Mouse (Mus musculus) midbrain, embryonic 16.5 days (tissue): Measurements from ENCODE around the gene Actl6b. TPM values are rescaled to one million over a fixed set of nuclear protein-coding genes. Genes with fewer than 3 reads are reported as not detected.

Experiments
- ATAC-seq: fragments of 200-750 bp; cut with Nextera tagmentation; 2 replicates; pipeline ENCODE4 v1.8.0; 2017; ENCODE audit warnings: moderate TSS enrichment
- H3K27ac ChIP-seq: fragments of 300-500 bp; sonication (generic); 2 replicates; pipeline ENCODE4 v1.5.1; 2014; ENCODE audit warnings: mild to moderate bottlenecking, low read length, mixed read lengths
- H3K27me3 ChIP-seq: fragments of 300-500 bp; sonication (generic); 2 replicates; pipeline ENCODE4 v1.6.1; 2014; ENCODE audit warnings: low read depth, low read length, mixed read lengths; ENCODE audit not compliant: control insufficient read depth, insufficient read depth
- H3K36me3 ChIP-seq: fragments of 300-500 bp; sonication (generic); 2 replicates; pipeline ENCODE4 v1.6.1; 2014; ENCODE audit warnings: mild to moderate bottlenecking, low read length, moderate library complexity, mixed read lengths; ENCODE audit not compliant: control insufficient read depth, insufficient read depth
- H3K4me1 ChIP-seq: fragments of 300-500 bp; sonication (generic); 2 replicates; pipeline ENCODE4 v1.6.1; 2014; ENCODE audit warnings: mild to moderate bottlenecking, low read length, mixed read lengths; ENCODE audit not compliant: control insufficient read depth, insufficient read depth
- H3K4me2 ChIP-seq: fragments of 300-500 bp; sonication (generic); 2 replicates; pipeline ENCODE4 v1.6.1; 2014; ENCODE audit warnings: mild to moderate bottlenecking, low read length, mixed read lengths
- H3K4me3 ChIP-seq: fragments of 300-500 bp; sonication (generic); 2 replicates; pipeline ENCODE4 v1.5.1; 2014; ENCODE audit warnings: low read depth, mild to moderate bottlenecking, low read length, moderate library complexity, mixed read lengths
- H3K9ac ChIP-seq: fragments of 300-500 bp; sonication (generic); 2 replicates; pipeline ENCODE4 v1.6.1; 2014; ENCODE audit warnings: low read depth, low read length, mixed read lengths
- H3K9me3 ChIP-seq: fragments of 300-500 bp; sonication (generic); replicated peaks from 2 replicates; pipeline ENCODE4 v1.6.1; 2014; ENCODE audit warnings: mild to moderate bottlenecking, low read length, mixed read lengths; ENCODE audit not compliant: control insufficient read depth, poor library complexity, severe bottlenecking
- WGBS: fragments of 180-500 bp; shearing (Covaris S2); extraction: QIAGEN DNeasy Blood & Tissue Kit; methylation state at CpG from one replicate; pipeline ENCODE4 v1.1.7; 2014; 5-methylcytosine and 5-hydroxymethylcytosine counted together
- polyA plus RNA-seq: library from polyadenylated mRNA; unstranded; fragments of >200 nt; fragmentation: Nextera tagmentation; extraction: Ambion mirVana; gene quantifications from 2 replicates; pipeline ENCODE4 v1.2.1, GENCODE M21; 2015

Actl6b gene
- polyA plus RNA-seq, 1 experiment from 2014 or later, result 326 TPM

DNA sequence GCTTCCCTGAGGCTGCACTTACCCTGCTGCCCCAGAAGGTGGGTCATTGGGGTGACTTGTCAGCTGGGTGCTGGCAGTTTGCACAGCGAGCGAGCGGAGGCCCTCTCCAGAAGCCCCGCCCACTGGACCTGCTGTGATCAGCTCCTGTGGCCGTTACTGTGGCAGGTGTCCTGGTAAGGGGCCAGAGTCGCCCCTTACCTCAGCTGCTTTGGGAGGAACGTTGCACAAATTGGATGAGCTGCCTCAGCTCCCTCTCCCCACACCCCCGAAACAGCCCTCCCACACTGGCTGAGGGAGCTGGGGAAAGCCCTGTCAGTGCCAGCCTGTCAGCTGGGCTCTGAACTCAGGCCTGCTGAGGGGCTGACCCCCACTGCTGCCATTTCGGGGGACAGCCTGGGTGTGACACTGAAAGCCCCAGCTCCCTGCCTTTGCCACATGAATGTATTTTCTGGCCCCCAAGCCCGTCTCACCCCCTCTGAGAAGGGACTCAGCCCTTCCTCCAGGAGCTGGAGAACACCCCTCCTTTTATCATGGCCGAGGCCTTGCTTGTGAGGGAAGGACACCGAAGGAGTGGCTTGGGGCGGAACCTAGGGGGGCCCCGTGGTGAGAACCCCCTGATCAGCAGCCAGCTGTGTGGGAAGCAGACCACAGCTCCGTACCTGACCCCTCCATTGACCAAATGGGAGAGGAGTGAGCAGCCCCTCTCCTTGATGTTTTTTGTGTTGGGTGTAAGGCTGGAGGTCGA is 27.0 kb upstream of the Actl6b start:
- no peak for ATAC-seq
- Histone ChIP-seq H3K36me3 (peaks cover 64% of the 10 kb centered on the region), H3K4me3 (no peak overlapping the region), H3K4me1 (peaks cover 18% of the 10 kb centered on the region), H3K27me3 (no peaks in the 10 kb centered on the region), H3K4me2 (no peak overlapping the region), H3K27ac (peak overlapping the region; percentile 69), H3K9me3 (no peaks in the 10 kb centered on the region), H3K9ac (0 out of 2 replicates have a peak overlapping the region, but pooled peaks have one; percentile 30)
- WGBS, result 40% methylated on average over 16 of the region's 16 CpGs

DNA sequence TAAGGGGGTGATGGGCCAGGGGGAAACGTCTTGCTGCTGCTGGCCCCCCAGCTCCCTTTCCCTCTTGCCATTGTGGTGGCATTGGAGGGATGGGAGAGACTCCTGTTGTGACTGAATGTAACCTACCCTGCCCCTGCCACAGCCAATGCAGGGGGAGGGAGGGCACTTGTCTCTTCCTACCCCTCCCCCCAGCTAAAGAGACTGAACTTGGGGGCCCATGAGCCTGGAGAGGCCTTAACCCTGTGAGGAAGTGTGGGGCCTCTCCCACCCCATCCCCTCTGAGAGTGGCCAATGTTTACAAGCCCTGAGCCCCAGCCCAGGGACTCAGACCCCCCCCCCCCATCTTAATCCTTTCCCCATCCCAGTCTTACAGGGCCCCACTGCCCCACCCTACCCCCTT is 25.9 kb upstream of the Actl6b start:
- no peaks in the 10 kb centered on the region for H3K27me3 ChIP-seq
- peaks cover 53% of the 10 kb centered on the region for H3K36me3 ChIP-seq
- no peak for ATAC-seq
- 27% methylated on average over 1 of the region's 1 CpGs for WGBS
- no peaks in the 10 kb centered on the region for H3K9me3 ChIP-seq
- no peak overlapping the region for H3K4me3 ChIP-seq
- H3K4me1 ChIP-seq, result peaks cover 18% of the 10 kb centered on the region
- H3K9ac ChIP-seq, result peak overlapping the region; percentile 14; the same call in 1 of the 2 replicates
- H3K4me2 ChIP-seq, result no peak overlapping the region
- H3K27ac ChIP-seq, result peak overlapping the region; percentile 33; the same call in 1 of the 2 replicates

DNA sequence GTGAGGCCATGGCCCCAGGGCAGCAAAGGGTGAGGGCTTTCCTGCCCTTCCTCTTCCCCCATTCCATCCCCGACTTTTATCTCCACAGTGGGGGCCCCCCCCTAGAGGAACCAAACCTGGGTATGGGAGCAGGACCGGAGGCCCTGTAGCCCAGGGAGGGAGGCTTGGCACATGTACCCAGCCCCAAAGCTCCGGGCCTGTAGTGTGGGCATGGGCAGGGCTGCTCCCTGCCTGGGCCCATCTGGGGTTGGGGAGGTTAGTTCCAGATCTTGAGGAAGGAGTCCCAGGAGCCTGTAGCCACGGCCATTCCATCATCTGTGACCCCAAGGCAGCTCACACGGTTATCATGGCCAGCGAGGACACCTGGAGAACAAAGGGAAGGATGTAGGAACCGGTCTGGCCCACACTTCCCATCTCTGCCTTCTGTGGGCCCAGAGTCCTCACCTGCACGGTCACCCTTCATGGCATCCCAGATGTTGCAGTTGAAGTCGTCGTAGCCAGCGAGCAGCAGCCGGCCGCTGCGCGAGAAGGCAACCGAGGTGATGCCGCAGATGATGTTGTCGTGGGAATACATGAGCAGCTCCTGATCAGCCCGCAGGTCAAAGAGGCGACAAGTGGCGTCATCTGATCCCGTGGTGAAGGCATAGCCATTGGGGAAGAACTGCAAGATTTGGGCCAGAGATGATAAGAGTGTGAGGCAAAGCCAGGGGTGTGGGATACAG is 24.9 kb upstream of the Actl6b start:
- no peak overlapping the region for H3K4me2 ChIP-seq
- H3K9ac ChIP-seq, result no peak overlapping the region
- H3K4me1 ChIP-seq, result peaks cover 18% of the 10 kb centered on the region
- H3K4me3 ChIP-seq, result no peak overlapping the region
- peak overlapping the region; percentile 39; the same call in 1 of the 2 replicates for H3K27ac ChIP-seq
- ATAC-seq, result no peak
- WGBS, result 82% methylated on average over 22 of the region's 22 CpGs
- no peaks in the 10 kb centered on the region for H3K9me3 ChIP-seq
- H3K36me3 ChIP-seq, result peaks cover 43% of the 10 kb centered on the region
- no peaks in the 10 kb centered on the region for H3K27me3 ChIP-seq

DNA sequence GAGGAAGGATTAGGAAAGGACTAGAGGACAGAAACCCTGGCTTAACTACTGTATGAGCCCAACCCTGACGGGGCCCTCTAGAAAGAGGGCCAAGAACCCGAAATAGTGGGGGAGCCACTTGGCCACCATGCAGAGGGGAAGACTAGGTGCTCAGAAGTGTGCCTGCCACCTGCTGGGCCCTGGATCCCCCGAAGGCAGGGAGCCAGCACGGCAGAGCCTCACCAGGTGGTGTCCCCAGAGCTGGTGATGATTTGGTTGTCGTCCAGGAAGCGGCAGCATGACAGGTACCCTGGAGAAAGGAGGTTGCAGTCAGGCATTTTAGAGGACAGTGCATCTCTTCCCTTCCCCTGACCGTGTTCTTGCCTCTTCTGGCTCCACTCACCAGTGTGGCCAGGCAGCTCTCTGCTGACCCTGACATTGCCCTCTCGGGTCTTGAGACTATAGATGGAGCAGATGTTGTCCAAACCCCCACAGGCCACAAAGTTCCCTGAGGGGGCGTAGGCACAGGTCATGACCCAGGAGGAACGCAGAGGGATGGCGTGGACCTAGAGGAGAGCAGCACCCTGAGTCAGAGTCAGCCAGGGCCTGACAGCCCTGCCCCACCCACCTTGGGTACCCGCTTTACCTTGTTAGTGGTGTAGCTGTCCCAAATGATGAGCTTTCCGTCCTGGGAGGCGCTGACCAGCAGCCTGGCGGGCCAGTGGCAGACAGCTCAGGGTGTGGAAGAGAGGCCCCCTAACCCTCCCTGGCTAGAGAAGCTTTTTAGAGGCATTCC is 23.9 kb upstream of the Actl6b start:
- Histone ChIP-seq H3K36me3 (peaks cover 36% of the 10 kb centered on the region), H3K27ac (peak overlapping the region; percentile 99), H3K9ac (peak overlapping the region; percentile 100), H3K27me3 (no peaks in the 10 kb centered on the region), H3K4me3 (no peak overlapping the region), H3K9me3 (no peaks in the 10 kb centered on the region), H3K4me1 (peaks cover 21% of the 10 kb centered on the region), H3K4me2 (peak overlapping the region; percentile 90)
- ATAC-seq, result no peak
- WGBS, result 74% methylated on average over 15 of the region's 15 CpGs

DNA sequence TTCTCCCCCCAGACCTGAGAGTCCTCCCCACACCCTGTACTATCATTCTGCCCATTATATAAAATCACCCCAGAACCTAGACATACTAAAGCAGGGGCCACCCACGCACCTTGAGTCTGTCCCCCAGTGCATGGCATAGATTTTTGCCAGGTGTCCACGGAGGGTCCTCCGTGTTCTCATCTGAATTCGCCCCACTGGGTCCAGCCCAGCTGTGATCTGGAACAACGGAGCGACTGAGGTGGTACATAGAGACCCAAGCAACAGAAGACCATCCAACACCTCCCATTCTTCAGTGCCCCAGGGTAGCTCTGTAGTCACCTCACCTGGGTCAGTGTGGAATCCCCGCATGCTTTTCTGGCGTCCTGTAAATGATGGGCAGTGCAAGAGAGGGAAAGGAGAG is 23.2 kb upstream of the Actl6b start:
- 60% methylated on average over 8 of the region's 8 CpGs for WGBS

DNA sequence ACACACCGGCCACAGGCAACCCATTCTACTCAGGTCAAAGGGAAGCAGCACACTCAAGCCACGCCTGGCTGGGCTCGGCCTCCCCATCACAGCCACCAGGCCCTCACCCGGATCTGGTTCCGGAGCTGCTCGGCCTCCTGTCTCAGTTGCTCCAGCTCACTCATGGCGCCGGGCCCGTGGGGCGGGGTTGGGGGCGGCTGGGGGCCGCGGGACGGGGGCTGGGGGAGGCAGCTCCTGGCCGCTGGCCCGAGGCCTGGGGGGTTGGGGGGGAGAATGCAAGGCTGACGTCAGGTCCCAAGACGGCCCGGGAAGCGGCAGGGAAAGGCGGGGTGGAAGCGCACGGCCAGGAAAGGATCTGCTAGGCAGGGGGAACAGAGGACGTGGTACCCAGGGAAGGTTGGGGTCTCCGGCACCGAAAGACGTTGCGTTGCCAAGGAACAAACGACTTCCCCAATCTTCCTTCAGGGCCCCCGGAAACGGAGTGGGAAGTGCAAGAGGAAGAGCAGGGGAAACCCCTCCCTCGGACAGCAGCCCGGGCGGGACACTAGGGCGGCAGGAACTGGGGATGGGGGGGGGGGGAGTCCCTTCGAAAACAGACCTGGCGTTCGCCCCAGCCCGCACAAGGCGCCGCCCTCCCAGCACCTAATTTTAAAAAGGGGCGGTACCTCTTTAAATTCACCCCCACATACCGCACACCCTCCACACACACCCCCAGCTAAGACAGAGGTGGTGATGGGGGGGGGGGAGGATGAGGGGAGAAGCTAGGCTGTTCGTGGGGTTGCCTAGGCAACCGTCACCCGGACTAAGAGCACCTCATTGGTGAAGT is 22.5 kb upstream of the Actl6b start:
- WGBS, result under 1% methylated on average over 40 of the region's 46 CpGs
- Histone ChIP-seq H3K4me3 (peak overlapping the region; percentile 96), H3K36me3 (peaks cover 27% of the 10 kb centered on the region), H3K27ac (peak overlapping the region; percentile 99), H3K4me2 (peak overlapping the region; percentile 90), H3K27me3 (no peaks in the 10 kb centered on the region), H3K9ac (peak overlapping the region; percentile 100), H3K9me3 (no peaks in the 10 kb centered on the region), H3K4me1 (peaks cover 21% of the 10 kb centered on the region)
- peak; percentile 57 for ATAC-seq

More for the DNA sequence above, 23.2 kb upstream of the Actl6b start:
- no peaks in the 10 kb centered on the region for H3K27me3 ChIP-seq
- no peaks in the 10 kb centered on the region for H3K9me3 ChIP-seq
- peak overlapping the region; percentile 99 for H3K27ac ChIP-seq
- H3K36me3 ChIP-seq, result peaks cover 29% of the 10 kb centered on the region
- H3K4me3 ChIP-seq, result peak overlapping the region; percentile 96
- ATAC-seq, result no peak
- H3K9ac ChIP-seq, result peak overlapping the region; percentile 100
- peaks cover 21% of the 10 kb centered on the region for H3K4me1 ChIP-seq
- peak overlapping the region; percentile 90 for H3K4me2 ChIP-seq

DNA sequence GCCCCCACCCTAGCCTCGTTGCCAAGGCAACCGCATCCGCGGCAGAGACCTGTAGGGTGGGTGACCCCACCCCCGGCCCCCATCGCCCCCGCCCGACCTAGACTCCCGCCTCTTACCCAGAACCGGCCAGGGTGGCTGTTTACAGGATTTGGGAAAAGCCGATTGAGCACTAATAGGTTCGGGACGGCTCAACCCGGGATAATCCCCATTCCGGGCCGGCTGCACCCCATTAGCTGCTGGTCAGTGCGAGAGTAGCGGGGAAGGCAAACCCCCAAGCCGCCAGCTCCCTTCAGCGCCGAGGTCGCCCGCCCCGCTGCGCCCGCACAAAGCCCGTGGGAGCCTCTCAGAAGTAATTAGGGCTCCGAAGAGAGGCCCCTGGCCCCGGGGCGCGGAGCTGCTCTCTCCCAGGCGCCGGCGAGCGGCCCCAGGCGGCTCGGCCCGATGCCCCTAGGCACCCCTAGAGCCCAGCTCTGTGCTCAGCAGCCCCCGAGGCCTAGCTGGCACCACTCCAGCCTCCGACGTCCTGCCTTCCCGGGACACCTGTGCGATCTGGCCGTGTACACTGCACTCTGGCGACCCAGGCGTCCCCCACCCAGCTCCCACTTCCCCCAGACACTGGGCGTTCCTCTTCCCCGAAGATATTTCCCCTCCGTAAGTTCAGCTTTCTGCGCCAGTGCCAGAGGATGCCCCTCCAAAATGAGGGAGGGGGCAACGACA is 21.7 kb upstream of the Actl6b start:
- H3K27me3 ChIP-seq, result no peaks in the 10 kb centered on the region
- peak overlapping the region; percentile 90 for H3K4me2 ChIP-seq
- peaks cover 27% of the 10 kb centered on the region for H3K36me3 ChIP-seq
- WGBS, result under 1% methylated on average over 50 of the region's 51 CpGs
- H3K9ac ChIP-seq, result peak overlapping the region; percentile 100
- peak overlapping the region; percentile 96 for H3K4me3 ChIP-seq
- H3K27ac ChIP-seq, result peak overlapping the region; percentile 99
- peaks cover 21% of the 10 kb centered on the region for H3K4me1 ChIP-seq
- H3K9me3 ChIP-seq, result no peaks in the 10 kb centered on the region
- no peak; the same call in none of the 2 replicates for ATAC-seq
